Mouse (Mus musculus) forebrain, postnatal 0 days (tissue): ENCODE results near the gene Stambp. TPM values are rescaled to one million over a fixed set of nuclear protein-coding genes. Genes with fewer than 3 reads are reported as not detected.

Experiments used
- ATAC-seq: fragments of 200-750 bp; cut with Nextera tagmentation; 2 replicates; pipeline ENCODE4 v1.8.0; 2017; ENCODE audit warnings: mild to moderate bottlenecking, moderate library complexity
- DNase-seq: peaks from one replicate; pipeline ENCODE4 v3.0.0-alpha.2; 2015
- H3K27ac ChIP-seq: fragments of 300-500 bp; sonication (generic); 2 replicates; pipeline ENCODE4 v1.5.1; 2014; ENCODE audit warnings: low read depth, mild to moderate bottlenecking, antibody characterized with exemption, low read length, moderate library complexity, mixed read lengths
- H3K27me3 ChIP-seq: fragments of 300-500 bp; sonication (generic); 2 replicates; pipeline ENCODE4 v1.6.1; 2014; ENCODE audit warnings: mild to moderate bottlenecking, low read length, mixed read lengths; ENCODE audit not compliant: insufficient read depth
- H3K36me3 ChIP-seq: fragments of 300-500 bp; sonication (generic); 2 replicates; pipeline ENCODE4 v1.6.1; 2014; ENCODE audit warnings: mild to moderate bottlenecking, moderate library complexity; ENCODE audit not compliant: insufficient read depth
- H3K4me1 ChIP-seq: fragments of 300-500 bp; sonication (generic); 2 replicates; pipeline ENCODE4 v1.6.1; 2014; ENCODE audit warnings: antibody characterized with exemption; ENCODE audit not compliant: insufficient read depth
- H3K4me2 ChIP-seq: fragments of 300-500 bp; sonication (generic); 2 replicates; pipeline ENCODE4 v1.6.1; 2014; ENCODE audit warnings: low read depth, mild to moderate bottlenecking, moderate library complexity
- H3K4me3 ChIP-seq: fragments of 300-500 bp; sonication (generic); 2 replicates; pipeline ENCODE4 v1.5.1; 2014; ENCODE audit warnings: low read depth, low read length, mixed read lengths
- H3K9ac ChIP-seq: fragments of 300-500 bp; sonication (generic); 2 replicates; pipeline ENCODE4 v1.6.1; 2014; ENCODE audit warnings: mild to moderate bottlenecking
- H3K9me3 ChIP-seq: fragments of 300-500 bp; sonication (generic); 2 replicates; pipeline ENCODE4 v1.6.1; 2016; ENCODE audit warnings: low read length
- CTCF ChIP-seq: sonication (generic); IDR thresholded peaks from 2 replicates; pipeline ENCODE4 v1.5.1; 2016; ENCODE audit warnings: antibody characterized with exemption, control low read depth, low read depth
- WGBS: fragments of 180-500 bp; shearing (Covaris S2); extraction: QIAGEN DNeasy Blood & Tissue Kit; methylation state at CpG from one replicate; pipeline ENCODE4 v1.1.7; 2014; 5-methylcytosine and 5-hydroxymethylcytosine counted together
- polyA plus RNA-seq: library from polyadenylated mRNA; unstranded; fragments of >200 nt; fragmentation: Nextera tagmentation; extraction: Ambion mirVana; gene quantifications from 2 replicates; pipeline ENCODE4 v1.2.1, GENCODE M21; 2015
- total RNA-seq: library from RNA; depleted of rRNA; stranded (reverse); fragments of >200 nt; gene quantifications from 2 replicates; pipeline ENCODE4 v1.2.3, GENCODE M21; 2014

Stambp gene
- total and polyA plus RNA-seq, 2 experiments from 2014 or later = 13.9 to 72.3 TPM

DNA sequence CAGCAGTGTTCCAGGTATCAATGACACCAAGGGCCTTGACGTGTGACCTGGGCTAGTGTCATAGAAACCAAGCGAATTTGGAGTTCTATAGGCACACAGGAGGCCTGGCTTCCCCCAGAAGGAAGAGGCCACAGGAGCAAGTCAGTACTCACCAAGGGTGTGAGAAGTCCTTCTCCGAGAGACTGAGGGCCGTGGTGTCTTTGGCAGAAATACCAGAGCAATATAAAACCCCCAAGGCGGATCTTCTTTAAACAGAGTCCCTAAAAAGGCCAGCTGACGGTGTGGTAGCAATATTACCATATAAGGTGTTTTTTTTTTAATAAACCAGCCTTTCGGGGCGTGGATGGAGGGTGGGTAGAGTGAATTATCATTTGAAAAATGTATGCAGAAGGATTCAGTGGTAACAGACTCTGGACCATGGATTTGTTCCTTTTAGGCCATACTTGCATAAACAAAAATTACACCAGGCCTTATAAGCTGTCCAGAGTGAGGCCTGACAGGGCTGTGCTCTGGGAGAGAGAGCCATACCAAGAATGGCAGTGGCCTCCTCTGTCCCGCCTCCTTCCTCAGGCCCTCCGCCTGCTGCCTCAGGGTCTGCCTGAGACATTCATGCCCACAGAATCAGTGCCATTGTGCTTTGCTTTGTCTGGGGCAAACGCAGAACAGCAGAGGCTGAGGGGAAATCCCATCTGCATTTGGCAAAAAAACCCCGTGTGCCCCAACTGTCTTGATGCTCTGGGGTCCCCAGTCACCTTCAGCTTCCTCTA is 36.3 kb downstream of the Stambp start, which contains the start of gene Actg2:
Gene Actg2 (minus strand): TSS at position 238 of the 767 bp plus-strand sequence.
- Histone ChIP-seq H3K4me1 (no peaks in the 10 kb centered on the region), H3K27me3 (no peaks in the 10 kb centered on the region), H3K4me2 (no peak within 1 kb of the TSS), H3K36me3 (no peaks in the 10 kb centered on the region), H3K27ac (no peak within 1 kb of the TSS), H3K9ac (no peak within 1 kb of the TSS), H3K4me3 (no peak within 1 kb of the TSS), H3K9me3 (no peaks in the 10 kb centered on the region)
- ATAC-seq (no peak), DNase-seq (no peak)
- TF ChIP-seq CTCF = no peak
- 61% methylated on average over 12 of the region's 12 CpGs for WGBS

DNA sequence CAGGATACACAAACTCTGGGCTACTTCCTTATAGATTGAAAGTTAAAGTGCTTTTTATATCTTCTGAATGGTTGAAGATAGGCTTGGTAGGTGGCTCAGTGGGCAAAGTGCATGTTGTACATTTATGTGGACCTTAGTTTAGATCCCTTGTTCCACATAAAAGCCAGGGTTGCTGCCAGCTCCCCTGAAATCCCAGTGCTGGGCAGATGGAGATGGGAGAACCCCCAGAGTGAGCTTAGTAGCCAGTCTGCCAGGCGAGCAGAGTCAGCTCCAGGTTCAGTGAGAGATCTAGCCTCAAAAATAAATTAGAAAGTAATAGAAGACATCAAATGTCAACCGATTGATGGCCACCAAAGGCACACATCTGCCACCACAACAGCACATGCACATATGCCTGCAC is 39.9 kb downstream of the Stambp start:
- 79% methylated on average over 2 of the region's 2 CpGs for WGBS
- DNase-seq (no peak), ATAC-seq (no peak)
- Histone ChIP-seq H3K4me1 (no peaks in the 10 kb centered on the region), H3K36me3 (no peaks in the 10 kb centered on the region), H3K27me3 (no peaks in the 10 kb centered on the region), H3K4me2 (no peak overlapping the region), H3K27ac (no peak overlapping the region), H3K9ac (no peak overlapping the region), H3K9me3 (no peaks in the 10 kb centered on the region), H3K4me3 (no peak overlapping the region)
- TF ChIP-seq CTCF = no peak

DNA sequence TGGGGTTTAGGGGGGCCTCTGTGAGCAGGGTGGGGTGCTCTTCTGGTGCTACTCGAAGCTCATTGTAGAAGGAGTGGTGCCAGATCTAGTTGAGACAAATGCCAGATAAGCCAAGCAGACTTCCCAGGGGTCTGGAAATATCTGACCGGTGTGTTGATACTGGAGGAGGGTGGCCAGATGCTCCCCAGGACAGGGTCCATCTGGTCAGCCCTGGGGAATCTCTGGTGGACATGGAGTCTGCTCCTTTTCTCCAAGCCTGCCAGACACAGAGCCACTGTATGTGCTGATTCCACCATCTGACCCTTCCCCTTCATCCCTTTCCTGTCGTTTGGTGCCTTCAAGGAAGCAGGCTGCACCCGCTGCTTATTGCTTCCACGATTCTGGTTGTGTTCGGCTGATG is 49.3 kb downstream of the Stambp start:
- no peaks in the 10 kb centered on the region for H3K9me3 ChIP-seq
- H3K4me3 ChIP-seq = no peak overlapping the region
- TF ChIP-seq CTCF = no peak
- no peaks in the 10 kb centered on the region for H3K4me1 ChIP-seq
- 79% methylated on average over 6 of the region's 6 CpGs for WGBS
- no peaks in the 10 kb centered on the region for H3K36me3 ChIP-seq
- H3K27ac ChIP-seq = no peak overlapping the region
- no peak overlapping the region for H3K4me2 ChIP-seq
- no peak for DNase-seq
- no peaks in the 10 kb centered on the region for H3K27me3 ChIP-seq
- no peak overlapping the region for H3K9ac ChIP-seq
- ATAC-seq = no peak

DNA sequence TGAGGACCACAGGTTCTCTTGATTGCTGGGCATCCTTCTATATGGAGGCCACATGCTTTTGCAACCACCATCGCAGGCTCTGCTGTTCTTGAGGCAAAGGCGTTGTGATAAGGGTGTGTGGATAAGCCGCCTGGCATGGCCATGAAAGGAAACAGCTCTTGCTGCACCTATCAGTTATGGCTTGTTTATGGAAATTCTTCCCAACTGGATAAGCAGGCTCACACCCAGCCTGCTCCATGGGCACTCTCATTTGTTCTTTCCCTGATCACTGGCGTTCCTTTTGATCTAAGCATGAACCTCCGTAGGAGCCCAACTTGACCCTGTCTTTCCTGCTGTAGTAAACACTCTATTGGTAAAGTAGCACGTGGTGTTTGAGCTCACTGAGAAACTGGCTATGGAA is 50.7 kb downstream of the Stambp start:
- H3K27ac ChIP-seq = no peak overlapping the region
- DNase-seq = no peak
- no peaks in the 10 kb centered on the region for H3K9me3 ChIP-seq
- H3K36me3 ChIP-seq = no peaks in the 10 kb centered on the region
- H3K27me3 ChIP-seq = no peaks in the 10 kb centered on the region
- ATAC-seq = no peak
- H3K4me2 ChIP-seq = no peak overlapping the region
- TF ChIP-seq CTCF = no peak
- no peak overlapping the region for H3K9ac ChIP-seq
- no peak overlapping the region for H3K4me3 ChIP-seq
- 72% methylated on average over 6 of the region's 6 CpGs for WGBS
- H3K4me1 ChIP-seq = no peaks in the 10 kb centered on the region

DNA sequence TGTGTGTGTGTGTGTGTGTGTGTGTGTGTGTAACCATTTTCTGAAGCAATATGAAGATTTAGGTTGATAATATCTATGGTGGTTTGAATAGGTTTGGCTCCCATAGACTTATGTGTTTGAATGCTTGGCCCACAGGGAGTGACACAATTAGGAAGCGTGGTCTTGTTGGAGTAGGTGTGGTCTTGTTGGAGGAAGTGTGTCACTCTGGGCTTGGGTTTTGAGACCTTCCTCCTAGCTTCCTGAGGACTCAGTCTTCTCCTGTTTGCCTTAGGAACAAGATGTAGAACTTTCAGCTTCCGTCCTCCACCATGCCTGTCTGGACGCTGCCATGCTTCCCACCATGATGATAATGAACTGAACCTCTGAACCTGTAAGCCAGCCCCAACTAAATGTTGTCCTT is 53.9 kb downstream of the Stambp start:
- no peak overlapping the region for H3K4me3 ChIP-seq
- no peaks in the 10 kb centered on the region for H3K36me3 ChIP-seq
- H3K27me3 ChIP-seq = no peaks in the 10 kb centered on the region
- H3K4me1 ChIP-seq = no peaks in the 10 kb centered on the region
- no peak for TF ChIP-seq CTCF
- 86% methylated on average over 3 of the region's 3 CpGs for WGBS
- H3K9me3 ChIP-seq = no peaks in the 10 kb centered on the region
- no peak overlapping the region for H3K27ac ChIP-seq
- no peak overlapping the region for H3K9ac ChIP-seq
- DNase-seq = no peak
- no peak for ATAC-seq
- no peak overlapping the region for H3K4me2 ChIP-seq

DNA sequence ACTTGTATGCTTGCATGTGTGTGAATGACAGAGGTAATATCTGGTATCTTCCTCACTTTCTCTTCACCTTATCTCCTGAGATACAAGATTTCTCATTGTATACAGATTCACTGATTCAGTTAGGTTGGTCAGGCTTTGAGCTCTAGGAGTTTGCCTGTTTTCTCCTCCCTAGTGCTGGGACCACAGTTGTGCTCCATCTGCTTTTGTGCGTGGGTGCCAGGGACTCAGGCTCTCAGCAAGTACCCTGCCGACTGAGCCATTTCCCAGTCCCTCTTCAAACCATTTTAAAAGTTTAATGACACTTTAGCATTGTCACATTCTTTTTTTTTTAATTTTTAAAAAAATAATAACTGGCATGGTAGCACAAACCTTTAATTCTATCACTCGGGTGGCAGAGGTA is 57.4 kb downstream of the Stambp start:
- H3K4me3 ChIP-seq = no peak overlapping the region
- TF ChIP-seq CTCF = no peak
- ATAC-seq (no peak), DNase-seq (no peak)
- 77% methylated on average over 3 of the region's 3 CpGs for WGBS
- no peak overlapping the region for H3K4me2 ChIP-seq
- no peak overlapping the region for H3K27ac ChIP-seq
- H3K9ac ChIP-seq = no peak overlapping the region
- no peaks in the 10 kb centered on the region for H3K27me3 ChIP-seq
- H3K4me1 ChIP-seq = no peaks in the 10 kb centered on the region
- no peaks in the 10 kb centered on the region for H3K9me3 ChIP-seq
- no peaks in the 10 kb centered on the region for H3K36me3 ChIP-seq

DNA sequence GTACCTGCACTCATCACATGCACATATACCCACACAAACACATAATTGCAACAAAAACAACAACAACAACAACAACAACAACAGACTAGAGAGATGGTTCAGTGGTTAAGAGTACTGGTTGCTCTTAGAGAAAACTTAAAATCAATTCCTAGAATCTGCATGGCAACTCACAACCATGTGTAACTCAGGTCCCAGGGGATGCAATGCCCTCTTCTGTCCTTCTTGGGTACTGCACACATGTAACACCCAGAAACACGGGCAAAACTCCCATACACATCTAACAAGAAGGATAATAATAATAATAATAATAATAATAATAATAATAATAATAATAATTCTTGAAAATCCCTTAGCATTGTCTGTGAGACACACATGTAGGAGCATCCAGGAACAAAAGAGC is 60.0 kb downstream of the Stambp start:
- DNase-seq = peak; percentile 75
- WGBS = 17% methylated on average over 1 of the region's 1 CpGs
- H3K4me3 ChIP-seq = no peak overlapping the region

More for the DNA sequence above, 60.0 kb downstream of the Stambp start:
- no peak overlapping the region for H3K9ac ChIP-seq
- TF ChIP-seq CTCF = peak; percentile 83
- no peaks in the 10 kb centered on the region for H3K27me3 ChIP-seq
- H3K27ac ChIP-seq = no peak overlapping the region
- ATAC-seq = peak; percentile 69
- no peaks in the 10 kb centered on the region for H3K36me3 ChIP-seq
- H3K9me3 ChIP-seq = no peaks in the 10 kb centered on the region
- H3K4me2 ChIP-seq = no peak overlapping the region
- no peaks in the 10 kb centered on the region for H3K4me1 ChIP-seq
